Mouse (Mus musculus) limb, embryonic 11.5 days (tissue): ENCODE measurements around the gene Cyp4f39. TPM values are rescaled to one million over a fixed set of nuclear protein-coding genes. Genes with fewer than 3 reads are reported as not detected.

Experiments
- ATAC-seq: fragments of 200-750 bp; cut with Nextera tagmentation; 2 replicates; pipeline ENCODE4 v1.8.0; 2017; ENCODE audit warnings: low read depth; ENCODE audit not compliant: insufficient number of reproducible peaks, low FRiP score, low TSS enrichment
- DNase-seq: peaks from one replicate; pipeline ENCODE4 v3.0.0-alpha.2; 2015; ENCODE audit warnings: low spot score
- H3K27ac ChIP-seq: fragments of 300-500 bp; sonication (generic); replicated peaks from 2 replicates; pipeline ENCODE4 v1.5.1; 2014; ENCODE audit warnings: low read depth, mild to moderate bottlenecking, low read length
- H3K27me3 ChIP-seq: fragments of 300-500 bp; sonication (generic); 2 replicates; pipeline ENCODE4 v1.6.1; 2014; ENCODE audit warnings: mild to moderate bottlenecking, low read length, mixed read lengths; ENCODE audit not compliant: control insufficient read depth, insufficient read depth
- H3K36me3 ChIP-seq: fragments of 300-500 bp; sonication (generic); 2 replicates; pipeline ENCODE4 v1.6.1; 2014; ENCODE audit warnings: mild to moderate bottlenecking, low read length, moderate library complexity, mixed read lengths; ENCODE audit not compliant: control insufficient read depth, insufficient read depth
- H3K4me1 ChIP-seq: fragments of 300-500 bp; sonication (generic); 2 replicates; pipeline ENCODE4 v1.6.1; 2014; ENCODE audit warnings: low read length, mixed read lengths; ENCODE audit not compliant: control insufficient read depth, insufficient read depth
- H3K4me2 ChIP-seq: fragments of 300-500 bp; sonication (generic); 2 replicates; pipeline ENCODE4 v1.6.1; 2014; ENCODE audit warnings: low read depth, mild to moderate bottlenecking, moderate library complexity; ENCODE audit not compliant: severe bottlenecking
- H3K4me3 ChIP-seq: fragments of 300-500 bp; sonication (generic); 2 replicates; pipeline ENCODE4 v1.5.1; 2014; ENCODE audit warnings: low read depth, low read length
- H3K9ac ChIP-seq: fragments of 300-500 bp; sonication (generic); 2 replicates; pipeline ENCODE4 v1.6.1; 2014; ENCODE audit warnings: mild to moderate bottlenecking, low read length
- H3K9me3 ChIP-seq: fragments of 300-500 bp; sonication (generic); 2 replicates; pipeline ENCODE4 v1.6.1; 2016; ENCODE audit warnings: low read length; ENCODE audit not compliant: control insufficient read depth
- WGBS: fragments of 180-500 bp; shearing (Covaris S2); extraction: QIAGEN DNeasy Blood & Tissue Kit; methylation state at CpG from one replicate; pipeline ENCODE4 v1.1.7; 2014; 5-methylcytosine and 5-hydroxymethylcytosine counted together
- polyA plus RNA-seq: library from polyadenylated mRNA; unstranded; fragments of >200 nt; fragmentation: Nextera tagmentation; extraction: Ambion mirVana; gene quantifications from 2 replicates; pipeline ENCODE4 v1.2.1, GENCODE M21; 2014

The Cyp4f39 gene
- polyA plus RNA-seq, 1 experiment from 2014 or later: not detected

- peaks cover 3% of the 10 kb centered on the region; the same call in 1 of the 2 replicates for H3K27me3 ChIP-seq
- H3K9ac ChIP-seq: no peak overlapping the region
- 31% methylated on average over 2 of the region's 2 CpGs for WGBS
- DNase-seq (no peak), ATAC-seq (no peak)
- H3K4me1 ChIP-seq: no peaks in the 10 kb centered on the region
- H3K9me3 ChIP-seq: no peaks in the 10 kb centered on the region
- H3K27ac ChIP-seq: no peak overlapping the region
- no peak overlapping the region for H3K4me3 ChIP-seq
- no peaks in the 10 kb centered on the region for H3K36me3 ChIP-seq
- H3K4me2 ChIP-seq: no peak overlapping the region
These were observed 1.5 kb upstream of the Cyp4f39 start for GRCm38 (mm10) chr17:32450844-32451537.

- no peak overlapping the region for H3K4me3 ChIP-seq
- H3K4me1 ChIP-seq: no peaks in the 10 kb centered on the region
- H3K9ac ChIP-seq: no peak overlapping the region
- DNase-seq (no peak), ATAC-seq (no peak)
- no peaks in the 10 kb centered on the region for H3K36me3 ChIP-seq
- no peaks in the 10 kb centered on the region for H3K9me3 ChIP-seq
- H3K27ac ChIP-seq: no peak overlapping the region
- peaks cover 3% of the 10 kb centered on the region; the same call in 1 of the 2 replicates for H3K27me3 ChIP-seq
- WGBS: 88% methylated on average over 4 of the region's 4 CpGs
- H3K4me2 ChIP-seq: no peak overlapping the region
These were observed 1.7 kb downstream of the Cyp4f39 start for GRCm38 (mm10) chr17:32454188-32454587.

- H3K27me3 ChIP-seq: peaks cover 3% of the 10 kb centered on the region; the same call in 1 of the 2 replicates
- H3K9me3 ChIP-seq: no peaks in the 10 kb centered on the region
- ATAC-seq: no peak
- no peak overlapping the region for H3K9ac ChIP-seq
- DNase-seq: no peak
- H3K4me2 ChIP-seq: no peak overlapping the region
- H3K4me1 ChIP-seq: no peaks in the 10 kb centered on the region
- H3K27ac ChIP-seq: no peak overlapping the region
- H3K4me3 ChIP-seq: no peak overlapping the region
- no peaks in the 10 kb centered on the region for H3K36me3 ChIP-seq
- WGBS: 48% methylated on average over 2 of the region's 2 CpGs
These were observed 2.5 kb downstream of the Cyp4f39 start for GRCm38 (mm10) chr17:32454997-32455396.

GRCm38 (mm10) chr17:32468494-32468893, 16.0 kb downstream of the Cyp4f39 start:
- WGBS: 59% methylated on average over 7 of the region's 7 CpGs
- no peak for ATAC-seq

GRCm38 (mm10) chr17:32470795-32471194, 18.3 kb downstream of the Cyp4f39 start:
- no peak overlapping the region for H3K4me2 ChIP-seq
- H3K4me1 ChIP-seq: no peaks in the 10 kb centered on the region
- 80% methylated on average over 4 of the region's 4 CpGs for WGBS
- H3K9ac ChIP-seq: no peak overlapping the region
- ATAC-seq (no peak), DNase-seq (no peak)
- no peaks in the 10 kb centered on the region for H3K36me3 ChIP-seq
- H3K4me3 ChIP-seq: no peak overlapping the region
- H3K27me3 ChIP-seq: no peaks in the 10 kb centered on the region
- H3K9me3 ChIP-seq: no peaks in the 10 kb centered on the region
- H3K27ac ChIP-seq: no peak overlapping the region

More at GRCm38 (mm10) chr17:32468494-32468893, 16.0 kb downstream of the Cyp4f39 start:
- Histone ChIP-seq H3K4me3 (no peak overlapping the region), H3K4me2 (no peak overlapping the region), H3K4me1 (no peaks in the 10 kb centered on the region), H3K27me3 (no peaks in the 10 kb centered on the region), H3K27ac (no peak overlapping the region), H3K9ac (no peak overlapping the region), H3K36me3 (no peaks in the 10 kb centered on the region), H3K9me3 (no peaks in the 10 kb centered on the region)
- DNase-seq: no peak

- no peaks in the 10 kb centered on the region for H3K36me3 ChIP-seq
- H3K9me3 ChIP-seq: no peaks in the 10 kb centered on the region
- no peak overlapping the region for H3K27ac ChIP-seq
- ATAC-seq (no peak), DNase-seq (no peak)
- H3K4me1 ChIP-seq: no peaks in the 10 kb centered on the region
- no peaks in the 10 kb centered on the region for H3K27me3 ChIP-seq
- no peak overlapping the region for H3K4me2 ChIP-seq
- no peak overlapping the region for H3K4me3 ChIP-seq
- H3K9ac ChIP-seq: no peak overlapping the region
- WGBS: 66% methylated on average over 7 of the region's 7 CpGs
These were observed 19.7 kb downstream of the Cyp4f39 start for GRCm38 (mm10) chr17:32472176-32472575.

GRCm38 (mm10) chr17:32474954-32475560, 22.5 kb downstream of the Cyp4f39 start:
- no peak overlapping the region for H3K9ac ChIP-seq
- no peak overlapping the region for H3K4me2 ChIP-seq
- no peaks in the 10 kb centered on the region for H3K9me3 ChIP-seq
- H3K27ac ChIP-seq: no peak overlapping the region
- no peak overlapping the region for H3K4me3 ChIP-seq
- 81% methylated on average over 5 of the region's 5 CpGs for WGBS
- ATAC-seq: no peak
- 0 out of 2 replicates have a peak, but pooled peaks cover 2% of the 10 kb centered on the region for H3K27me3 ChIP-seq
- H3K4me1 ChIP-seq: no peaks in the 10 kb centered on the region
- no peak for DNase-seq
- H3K36me3 ChIP-seq: no peaks in the 10 kb centered on the region

GRCm38 (mm10) chr17:32477204-32477603, 24.7 kb downstream of the Cyp4f39 start:
- H3K4me3 ChIP-seq: no peak overlapping the region
- H3K9ac ChIP-seq: no peak overlapping the region
- no peak overlapping the region for H3K27ac ChIP-seq
- H3K4me2 ChIP-seq: no peak overlapping the region
- WGBS: 86% methylated on average over 1 of the region's 1 CpGs
- no peaks in the 10 kb centered on the region for H3K36me3 ChIP-seq
- H3K27me3 ChIP-seq: 0 out of 2 replicates have a peak, but pooled peaks cover 2% of the 10 kb centered on the region
- no peaks in the 10 kb centered on the region for H3K4me1 ChIP-seq
- no peak for ATAC-seq
- H3K9me3 ChIP-seq: no peaks in the 10 kb centered on the region
- DNase-seq: no peak
